Mouse (Mus musculus) heart, postnatal 25 days (tissue): ENCODE data around the gene Arl3. TPM values are rescaled to one million over a fixed set of nuclear protein-coding genes. Genes with fewer than 3 reads are reported as not detected.

Source experiments
- DNase-seq: peaks from one replicate; pipeline ENCODE4 v3.0.0; 2022; ENCODE audit warnings: low spot score
- intact Hi-C: fragments of 180-260 bp; cut with DNase I; formaldehyde crosslinking; loops from one replicate; pipeline ENCODE4 v1.15.1; 2025
- total RNA-seq, 2 experiments: library from RNA; stranded (reverse); gene quantifications; 2 replicates each; pipeline ENCODE4 v1.2.3; 2021

Arl3 gene
- total RNA-seq, 2 experiments from 2014 or later, result 33.2 to 37.0 TPM

- intact Hi-C loops, result loop anchor here (10.0 kb wide), 1 partner anchor 143 kb away; the partner anchor contains the start of genes Actr1a and Sufu
- DNase-seq, result no peak
Measured at GRCm38 (mm10) chr19:46538213-46538612, 34.8 kb downstream of the Arl3 start.

DNA sequence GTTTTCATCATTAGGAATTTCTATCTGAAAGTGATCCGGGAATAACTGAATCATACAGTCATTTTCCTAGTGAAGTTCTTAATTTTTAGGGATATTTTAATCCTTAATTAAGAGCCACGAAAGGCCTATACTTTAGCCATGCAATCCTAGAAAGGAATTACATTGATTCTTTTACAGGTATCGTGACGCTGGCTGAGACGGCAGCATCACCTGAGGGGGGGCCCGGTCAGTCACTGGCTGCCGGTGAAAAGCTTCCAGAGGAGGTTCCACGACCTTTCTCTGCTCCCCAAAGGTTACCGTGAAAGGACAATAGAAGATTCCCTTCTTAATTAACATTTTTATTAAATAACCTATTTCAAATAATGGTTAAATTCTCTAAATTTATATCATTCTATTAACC is 35.6 kb downstream of the Arl3 start:
- intact Hi-C loops, result loop anchor here (10.0 kb wide), 1 partner anchor 143 kb away; the partner anchor contains the start of genes Actr1a and Sufu
- DNase-seq, result no peak

- no peak for DNase-seq
- intact Hi-C loops, result loop anchor here (10.0 kb wide), 1 partner anchor 140 kb away; the partner anchor contains the start of genes Actr1a and Sufu
Measured at GRCm38 (mm10) chr19:46534542-46535098, 38.4 kb downstream of the Arl3 start.

GRCm38 (mm10) chr19:46533525-46533924 is 39.5 kb downstream of the Arl3 start:
- no peak for DNase-seq
- intact Hi-C loops, result loop anchor here (10.0 kb wide), 1 partner anchor 139 kb away; the partner anchor contains the start of genes Actr1a and Sufu

DNA sequence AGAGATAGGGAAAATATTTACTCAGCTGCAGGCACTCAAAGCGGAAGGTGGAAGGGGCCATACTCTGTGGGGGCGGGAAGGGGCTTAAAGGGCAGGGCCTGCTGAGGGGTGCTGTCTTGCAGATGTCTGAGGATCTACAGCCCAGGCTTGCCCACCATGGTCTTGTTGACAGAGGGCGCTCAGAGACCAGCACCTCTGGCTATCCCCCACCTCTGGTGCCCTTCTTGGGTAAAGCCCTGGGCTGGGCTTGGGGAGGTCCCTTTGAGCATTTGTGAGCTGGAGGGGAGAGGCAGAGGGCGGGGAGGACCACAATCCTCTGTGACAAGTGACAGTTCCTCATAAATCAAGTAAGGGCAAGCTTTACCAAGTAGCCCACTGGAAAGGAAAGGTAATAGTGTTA is 39.9 kb downstream of the Arl3 start:
- DNase-seq, result no peak
- intact Hi-C loops, result loop anchor here (10.0 kb wide), 1 partner anchor 138 kb away; the partner anchor contains the start of genes Actr1a and Sufu

- no peak for DNase-seq
- intact Hi-C loops, result loop anchor here (10.0 kb wide), 1 partner anchor 137 kb away; the partner anchor contains the start of genes Actr1a and Sufu
Measured at GRCm38 (mm10) chr19:46532031-46532688, 40.8 kb downstream of the Arl3 start.

DNA sequence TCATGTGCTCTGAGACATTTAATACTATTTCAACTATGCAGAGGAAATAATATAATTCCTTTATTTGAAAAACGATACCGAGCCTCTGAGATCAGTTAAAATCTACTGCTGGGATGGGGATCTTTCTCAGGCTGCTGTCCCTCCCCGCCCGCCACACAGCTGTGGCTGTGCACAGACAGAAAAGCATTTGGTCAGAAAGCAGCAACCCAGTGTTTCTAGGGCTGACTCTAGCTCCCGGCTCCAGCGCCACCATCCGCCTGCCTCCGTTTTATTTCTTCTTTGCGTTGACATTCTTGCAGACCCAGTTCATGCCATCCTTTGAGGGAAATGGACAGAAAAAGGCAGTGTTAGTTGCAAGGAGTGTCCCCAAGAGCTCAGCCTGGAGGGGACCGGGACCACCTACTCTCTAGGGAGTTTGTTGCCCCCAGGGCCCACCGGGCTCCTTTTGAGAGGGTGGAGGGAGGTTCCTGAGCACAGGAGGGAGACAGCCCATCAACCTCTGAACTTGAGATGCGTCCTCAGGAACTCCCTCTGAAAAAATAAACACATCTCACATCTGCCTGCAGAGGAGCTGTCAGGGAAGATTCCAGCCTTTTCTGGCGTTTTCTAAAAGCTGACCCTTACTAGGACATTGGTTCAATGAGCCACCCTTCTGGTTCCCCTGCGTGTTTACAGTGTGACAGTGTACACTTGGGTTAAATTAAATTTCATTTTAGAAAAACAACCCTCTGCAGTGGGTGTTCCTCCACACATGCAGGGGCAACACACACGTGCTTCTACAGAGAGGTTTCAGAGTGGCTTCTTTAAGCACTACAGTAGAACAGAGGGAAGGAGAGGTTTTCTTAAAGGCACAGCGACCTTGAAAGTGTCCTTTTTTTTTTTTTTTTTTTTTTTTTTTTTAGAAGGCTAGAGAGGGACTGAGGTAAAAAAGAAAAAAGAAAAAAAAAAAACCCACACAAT is 41.6 kb downstream of the Arl3 start:
- DNase-seq, result no peak
- intact Hi-C loops, result loop anchor here (10.0 kb wide), 1 partner anchor 137 kb away; the partner anchor contains the start of genes Actr1a and Sufu

GRCm38 (mm10) chr19:46530449-46530990 is 42.5 kb downstream of the Arl3 start:
- intact Hi-C loops, result loop anchor here (10.0 kb wide), 1 partner anchor 136 kb away; the partner anchor contains the start of genes Actr1a and Sufu
- no peak for DNase-seq

DNA sequence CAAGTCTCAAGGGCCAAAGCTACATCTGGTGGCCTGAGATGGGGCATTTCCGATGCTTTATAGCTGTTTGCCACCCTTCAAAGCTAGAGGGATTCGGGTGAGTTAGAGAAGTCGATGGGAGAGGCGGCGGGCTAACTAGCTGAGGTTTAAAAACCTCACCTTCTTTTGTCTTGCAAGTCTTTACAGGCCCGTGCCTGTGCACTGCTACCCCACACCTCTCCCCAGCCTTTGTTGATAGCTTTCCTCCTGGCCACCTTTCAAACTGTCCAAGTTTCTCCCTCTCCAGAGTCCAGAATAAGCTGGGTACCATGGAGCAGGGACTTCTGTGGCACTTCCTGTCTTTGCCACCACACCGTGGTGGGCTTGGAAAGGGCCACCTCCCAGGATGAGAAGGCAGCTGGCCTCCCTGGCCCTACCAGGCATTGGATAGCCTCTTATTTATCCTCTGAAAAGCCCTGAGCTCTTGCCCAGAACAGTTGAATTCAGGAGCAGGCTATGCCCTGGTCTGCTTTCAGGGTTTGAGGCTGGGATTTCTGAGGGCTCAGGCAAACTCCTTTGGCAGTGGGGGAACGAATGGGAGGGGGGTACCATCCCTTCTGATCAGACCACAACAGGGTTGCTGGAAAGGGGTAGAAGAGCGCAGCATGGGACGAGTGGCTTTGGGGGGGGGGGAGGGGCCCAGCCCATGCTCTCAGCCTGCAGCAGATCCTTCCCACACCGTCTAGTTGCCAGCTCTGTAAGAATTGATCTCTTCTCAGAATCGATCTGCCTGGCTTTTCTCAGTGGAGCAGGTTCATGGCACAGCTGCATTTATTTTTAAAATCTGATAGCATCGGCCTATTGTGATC is 43.2 kb downstream of the Arl3 start:
- DNase-seq, result no peak
- intact Hi-C loops, result loop anchor here (10.0 kb wide), 1 partner anchor 135 kb away; the partner anchor contains the start of genes Actr1a and Sufu

DNA sequence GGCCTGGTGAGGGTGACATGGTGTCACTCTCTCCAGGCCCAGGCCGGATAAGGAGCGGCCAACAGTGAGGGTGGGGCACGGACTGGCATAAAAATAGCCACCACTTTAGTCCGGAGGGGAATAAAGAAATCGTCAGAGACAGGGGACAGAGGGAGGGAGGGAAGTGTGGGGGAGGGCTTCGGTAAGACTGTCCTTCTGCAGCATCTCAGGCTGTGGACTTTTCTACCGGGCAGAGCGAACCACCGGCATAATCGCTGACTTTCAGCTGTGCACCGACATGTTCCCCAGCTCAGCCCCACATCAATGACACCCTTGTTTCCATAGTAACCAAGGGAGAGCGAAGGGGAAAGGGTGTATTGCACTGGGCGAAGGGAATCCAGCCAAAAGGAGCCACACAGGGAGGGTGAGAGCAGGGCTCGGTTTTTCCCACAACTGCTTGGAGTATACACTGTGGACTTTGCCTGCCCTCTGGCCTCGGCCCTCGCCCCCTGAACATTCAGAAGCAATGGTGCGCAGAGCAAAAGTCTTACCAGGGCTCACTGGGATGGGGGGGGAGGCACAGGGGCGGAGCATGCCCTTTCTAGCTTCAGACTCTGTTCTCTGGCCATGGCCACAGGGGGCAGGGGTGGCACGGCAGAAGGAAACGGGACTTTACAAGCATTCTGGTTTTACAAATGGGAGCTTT is 44.3 kb downstream of the Arl3 start:
- peak; percentile 51 for DNase-seq
- intact Hi-C loops, result no loop called here

DNA sequence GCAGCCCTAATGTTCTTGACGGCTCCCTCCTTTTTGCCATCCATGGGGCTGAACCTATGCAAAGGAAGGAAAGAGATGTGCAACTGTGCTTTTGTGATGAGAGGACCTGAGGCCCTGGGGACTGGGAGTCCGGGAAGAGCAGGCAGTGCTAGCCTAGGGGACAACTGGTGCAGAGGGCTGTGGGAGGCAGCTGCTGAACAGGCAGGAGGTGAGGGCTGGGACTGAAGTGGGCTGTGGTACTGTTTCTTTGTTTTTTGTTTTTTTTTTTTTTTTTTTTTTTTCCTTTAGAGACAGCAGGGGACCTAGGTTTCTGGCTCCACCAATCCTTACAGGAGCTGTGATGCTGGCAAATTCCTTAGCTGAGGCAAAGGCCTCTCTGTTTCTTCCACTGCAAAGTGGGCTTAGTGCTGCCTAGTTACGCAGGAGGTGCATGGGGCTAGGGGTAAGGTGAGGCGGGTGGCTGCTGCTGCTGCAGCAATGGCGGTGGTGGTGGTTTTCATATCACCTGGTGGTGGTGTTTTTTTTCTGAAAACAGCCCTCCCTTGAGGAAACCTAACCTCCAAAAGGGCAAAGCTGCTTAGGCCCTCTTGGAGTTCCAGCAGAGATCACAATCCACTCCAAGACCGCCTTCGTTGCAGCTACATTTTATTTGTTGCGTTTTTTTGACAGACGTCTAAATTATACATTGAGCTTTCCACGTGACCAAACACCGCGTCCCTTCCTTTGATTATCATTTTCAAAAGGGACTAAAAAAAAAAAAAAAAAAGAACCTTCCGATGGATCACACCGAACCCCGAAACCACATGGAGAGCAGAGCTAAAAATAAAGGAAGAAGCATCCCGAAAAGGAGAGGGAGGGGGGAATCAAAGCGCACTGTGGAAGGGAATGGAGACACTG is 45.1 kb downstream of the Arl3 start:
- no peak for DNase-seq
- intact Hi-C loops, result no loop called here

DNA sequence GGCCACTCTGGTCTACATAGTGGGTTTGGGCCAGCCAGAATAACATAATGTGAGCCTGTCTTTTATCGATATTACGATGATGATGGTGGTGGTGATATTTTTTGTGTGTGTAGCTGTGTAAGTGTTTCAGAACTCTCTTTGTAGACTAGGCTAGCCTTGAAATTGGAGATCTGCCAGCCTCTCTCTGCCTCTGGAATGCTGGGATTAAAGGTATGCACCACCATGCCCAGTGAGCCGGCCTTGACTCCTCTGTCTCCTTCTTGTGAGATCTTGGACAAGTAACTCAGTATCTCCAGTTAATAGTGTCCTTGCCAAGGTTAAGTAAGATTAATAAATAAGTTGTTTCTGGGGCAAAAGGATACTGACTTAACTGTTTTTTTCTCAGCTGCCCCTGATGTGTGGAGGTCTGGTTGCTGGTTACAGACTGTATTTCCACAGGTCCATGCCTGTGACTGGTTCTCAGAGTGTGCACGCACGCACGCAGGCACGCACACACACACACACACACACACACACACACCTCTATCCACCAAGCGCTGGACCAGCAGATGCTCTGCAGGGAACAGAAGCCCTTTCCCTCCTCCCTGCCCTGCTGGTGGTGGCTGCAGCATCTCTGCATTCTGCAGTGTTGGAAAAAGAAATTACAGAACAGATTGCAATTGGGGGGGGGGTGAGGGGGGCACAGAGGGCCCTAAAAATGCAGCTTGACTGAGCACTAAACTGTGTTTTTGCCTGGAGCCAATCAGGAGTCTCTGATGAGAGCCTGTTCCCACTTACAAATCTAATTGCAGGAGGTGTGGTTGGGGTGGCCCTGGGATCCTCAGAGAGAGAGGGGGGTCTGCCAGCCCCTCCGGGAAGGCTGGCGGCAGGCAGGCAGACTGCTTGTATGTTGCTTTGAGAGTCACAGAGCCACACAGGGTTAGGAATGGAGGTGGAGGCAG is 47.0 kb downstream of the Arl3 start:
- intact Hi-C loops, result loop anchor here (2.0 kb wide), 1 partner anchor 71 kb away; no protein-coding TSS in a partner anchor
- no peak for DNase-seq

GRCm38 (mm10) chr19:46524601-46525321 is 48.2 kb downstream of the Arl3 start:
- intact Hi-C loops, result loop anchor here (2.0 kb wide), 1 partner anchor 70 kb away; no protein-coding TSS in a partner anchor
- DNase-seq, result peak; percentile 77

GRCm38 (mm10) chr19:46524152-46524544 is 48.9 kb downstream of the Arl3 start:
- DNase-seq, result no peak
- intact Hi-C loops, result loop anchor here (2.0 kb wide), 1 partner anchor 69 kb away; no protein-coding TSS in a partner anchor

GRCm38 (mm10) chr19:46523480-46524151 is 49.4 kb downstream of the Arl3 start:
- no peak for DNase-seq
- intact Hi-C loops, result loop anchor here (2.0 kb wide), 1 partner anchor 69 kb away; no protein-coding TSS in a partner anchor
